Mouse (Mus musculus): ENCODE data around the gene Cdc27. TPM values are rescaled to one million over a fixed set of nuclear protein-coding genes. Genes with fewer than 3 reads are reported as not detected.
A peak's percentile ranks its signal among the peaks of the same experiment; 100 is the strongest.

Gene Cdc27
- polyA plus RNA-seq, 1 experiment from 2014 or later = 57.6 TPM

- no peak overlapping the region for H3K4me2 ChIP-seq (ENCODE audit: low read depth, severe bottlenecking)
- no peak overlapping the region for H3K9ac ChIP-seq (ENCODE audit: low read length)
- H3K9me3 ChIP-seq (ENCODE audit: control insufficient read depth, low read length) = no peaks in the 10 kb centered on the region
- H3K4me3 ChIP-seq (ENCODE audit: low read depth, low read length) = no peak overlapping the region
- no peak for ATAC-seq (ENCODE audit: insufficient number of reproducible peaks, low FRiP score, low TSS enrichment, low read depth)
- DNase-seq (ENCODE audit: low spot score) = no peak
- H3K36me3 ChIP-seq (ENCODE audit: control insufficient read depth, insufficient read depth, low read length) = no peaks in the 10 kb centered on the region
- H3K27ac ChIP-seq (replicated peaks; ENCODE audit: low read depth, low read length) = no peak overlapping the region
- H3K4me1 ChIP-seq (ENCODE audit: control insufficient read depth, insufficient read depth, low read length) = no peaks in the 10 kb centered on the region
- 0 out of 2 replicates have a peak, but pooled peaks cover 2% of the 10 kb centered on the region for H3K27me3 ChIP-seq (ENCODE audit: control insufficient read depth, insufficient read depth, low read length)
- 73% methylated on average over 2 of the region's 2 CpGs for WGBS
Measured at GRCm38 (mm10) chr11:104566796-104567195, 16.4 kb upstream of the Cdc27 start.

- 81% methylated on average over 6 of the region's 6 CpGs for WGBS
Measured at GRCm38 (mm10) chr11:104566097-104566496, 15.7 kb upstream of the Cdc27 start.

GRCm38 (mm10) chr11:104565172-104565571 lies 14.8 kb upstream of the Cdc27 start:
- no peaks in the 10 kb centered on the region for H3K27me3 ChIP-seq (ENCODE audit: control insufficient read depth, insufficient read depth, low read length)
- WGBS = 84% methylated on average over 9 of the region's 9 CpGs
- no peak for DNase-seq (ENCODE audit: low spot score)
- no peak for ATAC-seq (ENCODE audit: insufficient number of reproducible peaks, low FRiP score, low TSS enrichment, low read depth)
- no peaks in the 10 kb centered on the region for H3K9me3 ChIP-seq (ENCODE audit: control insufficient read depth, low read length)
- no peak overlapping the region for H3K27ac ChIP-seq (replicated peaks; ENCODE audit: low read depth, low read length)
- no peak overlapping the region for H3K4me3 ChIP-seq (ENCODE audit: low read depth, low read length)
- H3K9ac ChIP-seq (ENCODE audit: low read length) = no peak overlapping the region
- no peaks in the 10 kb centered on the region for H3K4me1 ChIP-seq (ENCODE audit: control insufficient read depth, insufficient read depth, low read length)
- H3K4me2 ChIP-seq (ENCODE audit: low read depth, severe bottlenecking) = no peak overlapping the region
- H3K36me3 ChIP-seq (ENCODE audit: control insufficient read depth, insufficient read depth, low read length) = no peaks in the 10 kb centered on the region

More at GRCm38 (mm10) chr11:104566097-104566496, 15.7 kb upstream of the Cdc27 start:
- no peaks in the 10 kb centered on the region for H3K4me1 ChIP-seq (ENCODE audit: control insufficient read depth, insufficient read depth, low read length)
- H3K36me3 ChIP-seq (ENCODE audit: control insufficient read depth, insufficient read depth, low read length) = no peaks in the 10 kb centered on the region
- DNase-seq (ENCODE audit: low spot score) = no peak
- ATAC-seq (ENCODE audit: insufficient number of reproducible peaks, low FRiP score, low TSS enrichment, low read depth) = no peak
- H3K9ac ChIP-seq (ENCODE audit: low read length) = no peak overlapping the region
- H3K9me3 ChIP-seq (ENCODE audit: control insufficient read depth, low read length) = no peaks in the 10 kb centered on the region
- H3K27ac ChIP-seq (replicated peaks; ENCODE audit: low read depth, low read length) = no peak overlapping the region
- no peak overlapping the region for H3K4me2 ChIP-seq (ENCODE audit: low read depth, severe bottlenecking)
- H3K27me3 ChIP-seq (ENCODE audit: control insufficient read depth, insufficient read depth, low read length) = no peaks in the 10 kb centered on the region
- H3K4me3 ChIP-seq (ENCODE audit: low read depth, low read length) = no peak overlapping the region

GRCm38 (mm10) chr11:104563496-104563895 lies 13.1 kb upstream of the Cdc27 start:
- Histone ChIP-seq H3K36me3 (ENCODE audit: control insufficient read depth, insufficient read depth, low read length) (no peaks in the 10 kb centered on the region), H3K4me2 (ENCODE audit: low read depth, severe bottlenecking) (no peak overlapping the region), H3K4me1 (ENCODE audit: control insufficient read depth, insufficient read depth, low read length) (no peaks in the 10 kb centered on the region), H3K27me3 (ENCODE audit: control insufficient read depth, insufficient read depth, low read length) (no peaks in the 10 kb centered on the region), H3K9me3 (ENCODE audit: control insufficient read depth, low read length) (no peaks in the 10 kb centered on the region), H3K9ac (ENCODE audit: low read length) (no peak overlapping the region), H3K27ac (replicated peaks; ENCODE audit: low read depth, low read length) (no peak overlapping the region), H3K4me3 (ENCODE audit: low read depth, low read length) (no peak overlapping the region)
- 76% methylated on average over 1 of the region's 1 CpGs for WGBS
- ATAC-seq (ENCODE audit: insufficient number of reproducible peaks, low FRiP score, low TSS enrichment, low read depth) (no peak), DNase-seq (ENCODE audit: low spot score) (no peak)

DNA sequence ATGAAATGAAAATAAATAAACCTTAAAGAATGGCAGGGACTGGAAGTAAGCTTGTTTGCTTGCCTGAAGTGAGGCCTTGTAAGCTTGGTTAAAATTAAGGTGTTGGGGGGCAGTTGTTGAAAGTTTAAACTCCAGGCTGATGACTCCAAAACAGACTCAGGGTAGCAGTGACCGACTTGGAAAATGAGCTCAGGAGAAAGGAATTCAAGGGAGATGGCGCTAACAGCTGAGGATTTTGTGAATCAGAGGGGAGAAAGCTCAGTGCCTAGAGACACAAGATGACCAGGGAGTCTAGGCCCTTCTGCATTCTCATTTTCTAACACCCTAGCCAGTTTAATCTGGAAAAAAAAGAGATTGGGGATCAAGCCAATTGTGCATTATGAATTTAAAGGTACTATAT lies 10.6 kb upstream of the Cdc27 start:
- H3K27me3 ChIP-seq (ENCODE audit: control insufficient read depth, insufficient read depth, low read length) = no peaks in the 10 kb centered on the region
- H3K36me3 ChIP-seq (ENCODE audit: control insufficient read depth, insufficient read depth, low read length) = no peaks in the 10 kb centered on the region
- no peak overlapping the region for H3K9ac ChIP-seq (ENCODE audit: low read length)
- no peak overlapping the region for H3K27ac ChIP-seq (replicated peaks; ENCODE audit: low read depth, low read length)
- WGBS = 53% methylated on average over 2 of the region's 2 CpGs
- ATAC-seq (ENCODE audit: insufficient number of reproducible peaks, low FRiP score, low TSS enrichment, low read depth) (no peak), DNase-seq (ENCODE audit: low spot score) (no peak)
- no peak overlapping the region for H3K4me3 ChIP-seq (ENCODE audit: low read depth, low read length)
- no peaks in the 10 kb centered on the region for H3K4me1 ChIP-seq (ENCODE audit: control insufficient read depth, insufficient read depth, low read length)
- H3K9me3 ChIP-seq (ENCODE audit: control insufficient read depth, low read length) = no peaks in the 10 kb centered on the region
- H3K4me2 ChIP-seq (ENCODE audit: low read depth, severe bottlenecking) = no peak overlapping the region

GRCm38 (mm10) chr11:104558651-104559403 lies 8.4 kb upstream of the Cdc27 start:
- H3K9me3 ChIP-seq (ENCODE audit: control insufficient read depth, low read length) = no peaks in the 10 kb centered on the region
- H3K27me3 ChIP-seq (ENCODE audit: control insufficient read depth, insufficient read depth, low read length) = no peaks in the 10 kb centered on the region
- DNase-seq (ENCODE audit: low spot score) (no peak), ATAC-seq (ENCODE audit: insufficient number of reproducible peaks, low FRiP score, low TSS enrichment, low read depth) (no peak)
- no peak overlapping the region for H3K27ac ChIP-seq (replicated peaks; ENCODE audit: low read depth, low read length)
- no peak overlapping the region for H3K4me2 ChIP-seq (ENCODE audit: low read depth, severe bottlenecking)
- no peak overlapping the region for H3K9ac ChIP-seq (ENCODE audit: low read length)
- H3K4me3 ChIP-seq (ENCODE audit: low read depth, low read length) = no peak overlapping the region
- H3K4me1 ChIP-seq (ENCODE audit: control insufficient read depth, insufficient read depth, low read length) = no peaks in the 10 kb centered on the region
- no peaks in the 10 kb centered on the region for H3K36me3 ChIP-seq (ENCODE audit: control insufficient read depth, insufficient read depth, low read length)
- 53% methylated on average over 4 of the region's 4 CpGs for WGBS

GRCm38 (mm10) chr11:104558065-104558464 lies 7.6 kb upstream of the Cdc27 start:
- 82% methylated on average over 4 of the region's 4 CpGs for WGBS
- DNase-seq (ENCODE audit: low spot score) = no peak
- H3K27ac ChIP-seq (replicated peaks; ENCODE audit: low read depth, low read length) = no peak overlapping the region

GRCm38 (mm10) chr11:104549438-104550405 lies 698 bp downstream of the Cdc27 start:
- H3K36me3 ChIP-seq (ENCODE audit: control insufficient read depth, insufficient read depth, low read length) = no peaks in the 10 kb centered on the region
- no peaks in the 10 kb centered on the region for H3K4me1 ChIP-seq (ENCODE audit: control insufficient read depth, insufficient read depth, low read length)
- under 1% methylated on average over 53 of the region's 53 CpGs for WGBS
- ATAC-seq (ENCODE audit: insufficient number of reproducible peaks, low FRiP score, low TSS enrichment, low read depth) (peak; percentile 77; the same call in 1 of the 2 replicates), DNase-seq (ENCODE audit: low spot score) (no peak)
- no peaks in the 10 kb centered on the region for H3K9me3 ChIP-seq (ENCODE audit: control insufficient read depth, low read length)
- peak overlapping the region; percentile 86 for H3K27ac ChIP-seq (replicated peaks; ENCODE audit: low read depth, low read length)
- peak overlapping the region; percentile 100 for H3K9ac ChIP-seq (ENCODE audit: low read length)
- peak overlapping the region; percentile 94 for H3K4me3 ChIP-seq (ENCODE audit: low read depth, low read length)
- H3K27me3 ChIP-seq (ENCODE audit: control insufficient read depth, insufficient read depth, low read length) = no peaks in the 10 kb centered on the region
- peak overlapping the region; percentile 66 for H3K4me2 ChIP-seq (ENCODE audit: low read depth, severe bottlenecking)

More at GRCm38 (mm10) chr11:104558065-104558464, 7.6 kb upstream of the Cdc27 start:
- Histone ChIP-seq H3K27me3 (ENCODE audit: control insufficient read depth, insufficient read depth, low read length) (no peaks in the 10 kb centered on the region), H3K9ac (ENCODE audit: low read length) (no peak overlapping the region), H3K4me1 (ENCODE audit: control insufficient read depth, insufficient read depth, low read length) (no peaks in the 10 kb centered on the region), H3K4me2 (ENCODE audit: low read depth, severe bottlenecking) (no peak overlapping the region), H3K9me3 (ENCODE audit: control insufficient read depth, low read length) (no peaks in the 10 kb centered on the region), H3K4me3 (ENCODE audit: low read depth, low read length) (no peak overlapping the region), H3K36me3 (ENCODE audit: control insufficient read depth, insufficient read depth, low read length) (no peaks in the 10 kb centered on the region)
- no peak for ATAC-seq (ENCODE audit: insufficient number of reproducible peaks, low FRiP score, low TSS enrichment, low read depth)
